Mouse (Mus musculus): ENCODE measurements around the gene Cited4. TPM values are rescaled to one million over a fixed set of nuclear protein-coding genes. Genes with fewer than 3 reads are reported as not detected.

Cited4 gene
- 1 to 10 TPM; 2.9 to 3.5 TPM for total RNA-seq (2021)

GRCm38 (mm10) chr4:120666358-120667024, at the start of gene Cited4:
Gene Cited4, plus strand, starts transcription at chr4:120666572.
- DNase-seq: peak; percentile 73
- intact Hi-C loops (cut with DNase I): no loop called here

- intact Hi-C loops (cut with DNase I): no loop called here
- DNase-seq: no peak
Observed at GRCm38 (mm10) chr4:120627728-120628127, 38.6 kb upstream of the Cited4 start.

GRCm38 (mm10) chr4:120630218-120630931, 36.0 kb upstream of the Cited4 start:
- DNase-seq: no peak
- intact Hi-C loops (cut with DNase I): no loop called here

GRCm38 (mm10) chr4:120631828-120632227, 34.5 kb upstream of the Cited4 start:
- intact Hi-C loops (cut with DNase I): no loop called here
- DNase-seq: no peak

- intact Hi-C loops (cut with DNase I): no loop called here
- DNase-seq: no peak
Observed at GRCm38 (mm10) chr4:120635351-120635750, 31.0 kb upstream of the Cited4 start.

- DNase-seq: no peak
- intact Hi-C loops (cut with DNase I): no loop called here
Observed at GRCm38 (mm10) chr4:120641946-120642345, 24.4 kb upstream of the Cited4 start.

GRCm38 (mm10) chr4:120643899-120644298, 22.5 kb upstream of the Cited4 start:
- intact Hi-C loops (cut with DNase I): no loop called here
- no peak for DNase-seq

GRCm38 (mm10) chr4:120649369-120650207, 16.8 kb upstream of the Cited4 start:
- peak; percentile 32 for DNase-seq
- intact Hi-C loops (cut with DNase I): no loop called here

GRCm38 (mm10) chr4:120650208-120650592, 16.2 kb upstream of the Cited4 start:
- DNase-seq: no peak
- intact Hi-C loops (cut with DNase I): no loop called here

- intact Hi-C loops (cut with DNase I): no loop called here
Observed at GRCm38 (mm10) chr4:120655898-120656297, 10.5 kb upstream of the Cited4 start.

GRCm38 (mm10) chr4:120660485-120660884, 5.9 kb upstream of the Cited4 start:
- no peak for DNase-seq
- intact Hi-C loops (cut with DNase I): no loop called here

More at GRCm38 (mm10) chr4:120655898-120656297, 10.5 kb upstream of the Cited4 start:
- DNase-seq: no peak

- no peak for DNase-seq
- intact Hi-C loops (cut with DNase I): no loop called here
Observed at GRCm38 (mm10) chr4:120664601-120665000, 1.8 kb upstream of the Cited4 start.

GRCm38 (mm10) chr4:120665144-120665700, 1.1 kb upstream of the Cited4 start:
- no peak for DNase-seq
- intact Hi-C loops (cut with DNase I): no loop called here

GRCm38 (mm10) chr4:120665782-120666181, 590 bp upstream of the Cited4 start:
- DNase-seq: peak; percentile 21
- intact Hi-C loops (cut with DNase I): no loop called here

GRCm38 (mm10) chr4:120667045-120667501, 701 bp downstream of the Cited4 start:
- intact Hi-C loops (cut with DNase I): no loop called here
- peak; percentile 34 for DNase-seq

GRCm38 (mm10) chr4:120667555-120667954, 1.2 kb downstream of the Cited4 start:
- intact Hi-C loops (cut with DNase I): no loop called here
- DNase-seq: no peak

- no peak for DNase-seq
- intact Hi-C loops (cut with DNase I): no loop called here
Observed at GRCm38 (mm10) chr4:120668551-120668950, 2.2 kb downstream of the Cited4 start.

GRCm38 (mm10) chr4:120669585-120669984, 3.2 kb downstream of the Cited4 start:
- intact Hi-C loops (cut with DNase I): no loop called here
- no peak for DNase-seq

GRCm38 (mm10) chr4:120671046-120671445, 4.7 kb downstream of the Cited4 start:
- DNase-seq: no peak
- intact Hi-C loops (cut with DNase I): no loop called here

- intact Hi-C loops (cut with DNase I): no loop called here
- DNase-seq: no peak
Observed at GRCm38 (mm10) chr4:120673606-120674005, 7.2 kb downstream of the Cited4 start.

All from left cerebral cortex, postnatal 4 days (tissue).